Mouse (Mus musculus) gastrocnemius, adult 18-20 months (tissue): ENCODE results near the gene Cyp2t4. TPM values are rescaled to one million over a fixed set of nuclear protein-coding genes. Genes with fewer than 3 reads are reported as not detected.

Experiments
- DNase-seq: peaks from one replicate; pipeline ENCODE4 v3.0.0; 2021; ENCODE audit warnings: low spot score
- total RNA-seq, 2 experiments: library from RNA; stranded (reverse); gene quantifications; 2 replicates each; pipeline ENCODE4 v1.2.3; 2021

Cyp2t4 gene
- total RNA-seq, 2 experiments from 2014 or later = not detected

DNA sequence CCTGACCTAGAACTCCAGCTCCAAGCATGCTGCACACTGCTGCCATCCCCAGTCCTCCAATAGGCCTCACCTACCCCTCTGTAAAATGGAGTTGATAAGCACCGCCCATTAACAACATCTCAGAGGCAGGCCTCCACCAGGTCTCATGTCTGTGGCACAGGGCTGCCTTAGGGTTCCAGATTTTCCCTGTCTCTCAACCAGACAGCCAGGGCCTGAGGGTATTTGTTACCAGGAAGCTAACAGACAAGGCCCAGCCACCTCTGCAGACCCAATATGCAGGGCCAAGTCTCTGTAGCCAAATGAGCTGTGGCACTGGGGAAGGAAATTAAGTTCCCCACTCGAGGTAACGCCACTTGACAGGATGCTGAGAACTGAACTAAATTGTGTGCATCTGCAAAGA lies 7.4 kb downstream of the Cyp2t4 start:
- DNase-seq = no peak

DNA sequence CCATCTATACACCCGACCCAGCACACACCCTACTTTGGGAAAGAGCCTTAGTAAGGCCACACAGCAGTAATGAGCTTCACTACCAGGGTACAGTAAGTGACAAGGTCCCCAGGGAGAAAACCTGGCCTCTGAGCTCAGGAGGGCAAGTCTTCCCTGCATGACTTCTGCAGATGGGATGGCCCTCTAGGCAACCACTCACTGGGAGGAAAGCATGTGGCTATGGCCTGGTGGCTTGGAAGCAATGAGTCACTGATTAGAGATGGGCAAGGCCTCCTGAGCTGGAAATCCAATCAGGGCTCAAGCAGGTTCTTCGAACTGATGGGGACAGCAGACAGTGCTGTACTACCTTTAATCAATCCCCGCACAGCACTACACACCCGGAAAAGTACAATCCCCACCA lies 8.2 kb downstream of the Cyp2t4 start:
- peak; percentile 26 for DNase-seq

DNA sequence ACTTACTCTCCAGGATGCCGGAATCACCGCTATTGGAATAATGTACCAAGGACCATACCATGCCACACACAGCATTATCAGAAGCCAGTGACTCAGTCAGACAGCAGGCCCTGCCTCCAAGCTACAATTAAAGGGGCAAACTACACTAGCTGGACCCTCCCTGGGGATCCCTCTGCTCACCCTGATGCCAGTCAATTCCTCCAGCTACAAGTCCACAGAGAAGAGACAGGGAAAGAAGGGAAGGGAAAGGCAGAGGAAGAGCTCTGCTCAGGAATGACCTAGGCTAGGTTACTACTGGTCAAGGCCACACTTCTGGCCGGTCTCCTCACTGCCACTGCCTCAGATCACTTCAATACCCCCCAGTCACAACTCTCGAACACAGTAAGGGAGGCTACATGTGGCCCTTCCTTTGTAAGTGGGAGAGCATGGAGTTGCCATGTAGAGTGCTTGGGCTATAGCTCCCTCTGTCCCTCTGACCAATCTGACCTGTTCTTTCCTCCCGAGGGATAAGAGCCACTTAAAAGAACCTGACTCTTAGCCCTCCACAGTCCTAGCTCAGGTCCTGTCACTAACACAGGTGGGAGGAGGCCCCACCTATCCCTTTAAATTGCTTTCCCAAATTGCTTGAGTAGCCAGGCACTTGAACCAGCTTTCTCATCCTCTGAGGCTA lies 9.4 kb downstream of the Cyp2t4 start:
- no peak for DNase-seq

DNA sequence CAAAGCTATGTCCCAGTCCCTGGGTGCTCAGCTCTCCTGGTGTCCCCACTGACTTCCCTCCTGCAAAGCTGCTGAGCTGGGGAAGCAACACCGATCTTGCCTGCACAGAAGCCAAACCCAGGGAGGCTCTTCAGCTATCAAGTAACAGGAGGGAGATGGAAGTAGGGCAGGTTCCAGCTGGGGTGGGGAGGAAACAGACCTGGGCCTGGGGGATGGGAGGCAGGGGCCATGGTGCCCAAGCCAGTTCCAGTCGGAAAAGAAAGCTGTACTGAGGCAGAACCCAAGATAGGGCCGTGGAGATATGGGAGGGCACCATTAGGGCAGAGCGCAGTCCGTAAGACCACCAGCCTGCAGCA lies 9.9 kb downstream of the Cyp2t4 start:
- peak; percentile 68 for DNase-seq

DNA sequence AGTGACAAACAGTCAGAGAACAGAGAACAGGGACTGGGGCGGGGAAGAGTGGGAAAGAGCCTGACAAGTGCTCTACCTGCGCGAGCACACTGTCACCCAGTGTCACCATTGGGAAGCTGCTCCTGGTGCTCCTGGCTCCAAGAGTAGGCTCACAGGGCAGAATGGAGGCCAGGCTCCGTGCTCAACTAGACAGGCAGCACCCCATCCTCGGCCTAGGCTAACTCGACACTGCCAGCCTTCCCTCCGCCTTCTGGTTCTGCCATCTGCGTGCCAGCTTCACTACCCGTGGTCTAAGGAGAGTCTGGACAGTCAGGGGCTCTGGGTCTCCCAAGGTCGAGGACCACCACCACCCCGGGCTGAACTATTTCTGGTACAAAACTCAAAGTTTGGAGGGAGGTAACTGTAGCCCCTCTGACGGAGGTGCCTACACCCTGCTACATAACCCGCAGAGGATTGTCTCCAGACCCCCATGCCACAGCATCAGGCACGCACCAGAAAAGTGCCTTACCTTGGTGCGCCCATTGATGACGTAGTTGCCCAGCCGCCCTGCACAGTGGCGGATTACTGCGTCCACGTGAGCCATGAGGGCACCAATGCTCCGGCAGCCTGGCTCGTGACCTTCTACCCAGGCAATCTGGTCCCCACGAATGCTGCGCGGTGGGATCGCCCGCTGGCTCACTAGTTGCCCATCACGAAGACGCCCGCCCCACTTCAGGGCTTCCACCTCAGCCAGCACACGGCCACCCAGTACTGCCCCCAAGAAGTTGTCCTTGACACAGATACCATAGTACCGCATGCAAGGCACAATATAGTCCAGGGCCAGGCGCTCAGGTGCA lies 10.8 kb downstream of the Cyp2t4 start:
- no peak for DNase-seq

DNA sequence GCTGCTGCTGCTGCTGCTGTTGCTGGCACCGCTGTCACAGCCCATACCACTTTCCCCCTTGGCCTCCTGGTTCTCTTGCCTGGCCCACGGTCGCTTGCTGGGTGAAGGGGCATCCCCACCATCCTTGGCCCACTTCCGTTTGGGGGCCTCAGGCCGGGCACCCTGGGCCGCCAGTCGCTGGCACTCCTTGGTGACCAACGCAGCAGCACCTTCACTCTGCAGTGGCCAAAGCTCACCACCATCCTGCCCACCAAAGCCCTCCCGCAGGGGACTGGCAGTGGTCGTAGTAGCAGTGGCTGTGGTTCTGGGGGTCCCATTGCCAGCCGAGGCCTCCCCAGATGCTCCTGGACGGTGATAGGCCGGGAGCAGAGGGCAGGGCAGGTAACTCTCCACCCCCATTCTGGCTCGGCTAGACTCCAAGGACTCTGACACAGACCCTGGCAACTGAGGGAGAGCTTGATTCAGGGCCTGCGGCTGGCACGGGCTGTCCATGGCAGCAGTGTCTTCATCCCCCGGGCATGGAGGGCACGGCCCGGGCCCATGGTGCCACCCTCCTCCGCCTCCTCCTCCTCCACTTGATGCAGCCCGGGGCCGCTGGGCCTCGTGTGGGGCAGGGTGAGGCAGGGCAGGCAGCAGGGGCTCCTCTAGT lies 11.6 kb downstream of the Cyp2t4 start:
- DNase-seq = peak; percentile 71

DNA sequence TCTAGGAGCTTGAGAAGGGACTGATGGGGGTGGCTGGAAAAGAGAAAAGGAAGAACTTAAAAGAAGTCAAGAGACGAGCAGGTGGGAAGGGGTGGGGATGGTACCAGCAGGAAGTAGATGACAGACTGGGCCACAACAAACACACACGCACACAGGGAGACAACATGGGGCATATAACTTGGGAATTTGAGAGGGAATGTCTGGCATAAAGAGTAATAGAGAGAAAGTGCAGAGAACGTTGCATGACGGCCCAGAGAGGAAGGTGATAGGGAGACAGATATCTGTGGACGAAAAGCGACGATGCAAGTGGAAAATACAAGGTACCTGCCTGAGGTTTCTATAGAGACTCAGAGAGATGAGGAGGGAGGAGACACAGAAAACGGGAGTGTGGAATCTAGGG lies 12.2 kb downstream of the Cyp2t4 start:
- DNase-seq = no peak

DNA sequence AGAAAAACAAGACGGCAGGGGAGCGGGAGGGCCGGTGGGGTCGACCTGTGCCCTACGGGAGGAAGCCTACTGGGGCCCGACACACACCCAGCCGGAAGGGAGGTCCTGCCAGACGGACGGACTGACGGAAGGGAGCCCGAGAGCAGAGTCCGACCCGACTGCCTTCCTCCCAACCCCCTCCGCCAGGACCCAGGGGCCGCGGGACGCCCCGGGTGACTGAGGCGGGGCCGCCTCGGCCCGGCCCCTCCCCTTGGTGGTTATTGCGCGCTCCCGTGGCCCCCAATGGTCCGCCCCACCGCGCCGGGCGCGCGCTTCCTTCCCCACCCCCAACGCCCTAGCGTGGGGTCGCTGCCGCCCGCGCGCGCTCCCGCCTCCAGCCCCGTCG lies 12.7 kb downstream of the Cyp2t4 start:
- peak; percentile 89 for DNase-seq

DNA sequence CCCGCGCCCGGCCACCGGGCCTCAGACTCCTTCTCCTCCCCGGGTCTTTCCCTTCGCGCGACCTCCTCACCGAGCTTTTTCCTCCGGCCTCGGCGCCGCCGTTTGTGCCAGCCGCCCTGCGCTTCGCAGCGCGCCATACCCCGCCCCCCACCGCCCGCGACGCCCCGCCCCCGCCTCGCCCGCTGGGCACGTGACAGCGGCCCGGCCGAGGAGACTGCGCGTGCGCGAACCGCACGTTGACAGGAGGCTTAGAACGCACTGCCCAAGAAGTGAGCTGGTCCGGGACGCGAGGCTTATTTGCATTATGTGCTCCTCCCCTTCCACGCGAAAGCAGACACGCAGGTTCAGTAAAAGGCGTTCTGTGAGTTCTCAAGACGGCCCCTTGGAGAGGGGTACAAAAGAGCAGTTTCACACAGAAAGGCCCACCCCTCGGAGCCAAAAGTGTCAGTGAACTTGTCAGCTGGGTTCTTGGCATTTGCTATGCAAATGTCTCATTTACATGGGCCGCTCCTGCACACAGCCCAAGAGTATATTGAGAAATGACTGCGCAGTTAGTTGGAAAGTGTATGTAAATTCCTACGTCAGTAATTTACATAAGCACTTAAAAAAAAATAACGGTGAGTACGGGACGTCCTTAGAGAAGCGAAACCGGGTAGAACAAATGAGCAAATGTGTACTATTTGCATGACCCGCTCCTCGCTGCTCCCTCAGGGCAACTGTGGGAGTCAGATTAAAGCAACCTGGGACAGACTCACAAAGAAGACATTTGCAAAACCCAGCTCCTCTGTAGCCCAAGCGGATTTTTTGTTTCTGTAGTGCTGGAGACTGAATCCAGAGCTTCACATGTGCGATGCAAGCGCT lies 13.3 kb downstream of the Cyp2t4 start, which contains the start of gene Egln2:
TSS of gene Egln2 (minus strand) at position 189 of the 861 bp plus-strand sequence.
- peak; percentile 94 for DNase-seq

DNA sequence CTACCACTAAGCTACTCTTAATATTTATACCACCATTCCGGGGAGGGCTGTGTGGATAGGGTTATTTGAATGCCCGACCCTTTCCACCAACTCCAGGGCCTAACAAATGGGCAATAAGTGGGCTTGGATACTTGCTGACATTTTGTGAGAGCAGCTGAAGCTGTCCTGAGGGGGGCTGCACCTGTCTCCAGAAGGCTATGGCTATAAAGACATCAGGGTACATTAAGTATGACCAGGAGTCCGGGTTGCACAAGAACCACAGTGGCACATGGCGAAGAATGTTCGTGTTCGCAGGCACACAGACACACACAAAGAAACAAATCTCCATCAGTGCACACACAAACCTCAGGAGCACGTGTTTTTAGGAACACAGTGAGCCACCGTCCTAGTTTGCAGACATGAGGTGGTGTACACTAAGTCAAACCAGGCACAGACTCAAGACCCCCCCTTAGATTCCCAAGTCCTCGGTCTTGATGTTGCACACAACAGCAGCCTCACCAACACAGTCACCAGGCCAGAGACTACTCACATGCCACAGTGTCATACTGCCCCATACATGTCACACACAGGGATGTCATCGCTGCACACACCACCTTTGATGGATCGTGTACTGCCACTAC lies 14.1 kb downstream of the Cyp2t4 start:
- DNase-seq = no peak

DNA sequence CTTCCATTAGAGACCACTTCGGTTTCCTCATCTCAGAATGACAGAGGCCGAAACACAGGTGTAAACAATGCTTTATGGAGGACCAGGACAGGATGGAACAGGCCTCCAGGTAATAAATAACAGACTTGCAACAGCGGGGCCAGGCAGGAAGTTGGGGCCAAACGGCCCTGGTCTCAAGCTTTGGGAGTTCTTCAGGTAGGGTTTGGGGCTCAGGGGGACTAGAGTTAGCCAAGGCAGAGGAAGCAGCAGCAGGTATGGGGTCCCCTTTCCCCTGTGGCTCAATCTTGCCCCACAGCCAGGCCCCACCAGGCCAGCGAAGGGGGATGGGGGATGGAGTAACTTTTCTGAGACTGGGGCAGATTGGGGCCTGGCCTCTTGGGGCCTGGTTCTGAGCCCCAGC lies 14.9 kb downstream of the Cyp2t4 start:
- DNase-seq = no peak

DNA sequence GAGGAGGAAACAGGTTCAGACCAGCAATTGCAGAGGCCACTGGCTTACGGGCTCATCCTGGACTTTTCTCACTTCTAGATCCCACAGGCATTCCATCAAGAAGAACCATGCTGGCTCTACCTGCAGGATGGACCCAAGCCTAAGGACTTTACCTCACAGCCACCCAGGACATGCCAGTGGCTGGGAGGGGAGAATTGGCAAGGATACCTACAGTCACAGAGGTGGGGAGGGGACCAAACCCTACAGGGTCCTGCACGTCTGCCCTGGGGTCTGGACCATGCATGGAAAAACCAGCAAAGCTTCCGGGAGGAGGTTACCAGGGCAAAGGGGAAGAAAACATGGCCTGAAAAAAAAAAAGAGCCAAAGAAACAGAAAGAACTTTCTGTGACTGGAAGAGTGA lies 17.5 kb downstream of the Cyp2t4 start:
- no peak for DNase-seq

DNA sequence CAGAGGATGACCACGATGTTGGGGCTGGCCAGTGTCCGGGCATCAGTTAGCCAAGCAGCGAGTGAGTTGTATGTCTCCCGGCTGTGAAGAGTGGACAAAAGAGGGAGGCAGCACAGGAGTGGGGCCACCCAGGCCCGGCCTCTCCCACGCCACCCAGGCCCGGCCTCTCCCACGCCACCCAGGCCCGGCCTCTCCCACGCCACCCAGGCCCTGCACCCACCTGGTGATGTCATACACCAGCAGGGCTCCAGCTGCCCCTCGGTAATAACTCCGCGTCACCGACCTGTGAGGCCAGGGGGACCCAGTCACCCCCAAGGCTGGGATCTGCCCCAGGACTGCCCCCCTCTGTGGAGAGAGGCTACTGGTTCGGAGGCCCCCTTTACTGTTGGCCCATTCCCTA lies 21.0 kb downstream of the Cyp2t4 start:
- no peak for DNase-seq

DNA sequence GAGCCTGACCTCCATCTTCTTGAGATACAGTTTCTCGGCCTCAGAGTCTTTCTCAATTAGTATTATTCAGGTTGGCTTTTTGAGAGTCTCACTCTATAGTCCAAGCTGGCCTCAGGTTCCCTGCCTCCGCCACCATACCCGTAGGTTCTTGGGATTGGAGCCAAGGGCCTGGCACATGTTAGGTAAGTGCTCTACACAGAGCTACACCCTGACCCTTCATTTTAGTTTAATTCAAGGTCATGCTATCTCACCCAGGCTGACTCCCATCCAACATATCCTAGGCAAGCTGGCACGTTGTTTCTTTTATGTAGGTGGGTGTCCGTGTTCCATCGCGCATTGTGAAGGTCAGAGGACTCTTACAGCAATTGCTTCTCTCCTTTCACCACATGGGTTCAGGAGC lies 21.4 kb downstream of the Cyp2t4 start:
- DNase-seq = no peak

DNA sequence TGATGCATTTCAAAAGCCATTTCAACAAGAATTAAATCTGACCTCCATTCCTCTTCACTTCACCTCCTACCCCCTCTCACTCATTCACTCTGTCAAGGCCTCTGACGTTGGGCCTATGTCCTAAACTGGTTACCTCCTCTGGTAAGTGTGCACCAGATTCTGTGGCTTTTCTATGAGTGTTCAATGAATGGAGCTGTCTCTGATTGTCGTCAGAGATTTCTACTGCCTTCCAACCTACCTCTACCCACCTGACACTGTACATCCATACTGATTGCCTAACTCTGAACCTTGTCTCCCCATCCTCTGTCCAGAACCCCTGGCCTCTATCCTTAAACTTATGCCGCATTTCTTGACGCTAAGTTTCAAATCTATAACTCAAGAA lies 24.4 kb downstream of the Cyp2t4 start:
- no peak for DNase-seq

DNA sequence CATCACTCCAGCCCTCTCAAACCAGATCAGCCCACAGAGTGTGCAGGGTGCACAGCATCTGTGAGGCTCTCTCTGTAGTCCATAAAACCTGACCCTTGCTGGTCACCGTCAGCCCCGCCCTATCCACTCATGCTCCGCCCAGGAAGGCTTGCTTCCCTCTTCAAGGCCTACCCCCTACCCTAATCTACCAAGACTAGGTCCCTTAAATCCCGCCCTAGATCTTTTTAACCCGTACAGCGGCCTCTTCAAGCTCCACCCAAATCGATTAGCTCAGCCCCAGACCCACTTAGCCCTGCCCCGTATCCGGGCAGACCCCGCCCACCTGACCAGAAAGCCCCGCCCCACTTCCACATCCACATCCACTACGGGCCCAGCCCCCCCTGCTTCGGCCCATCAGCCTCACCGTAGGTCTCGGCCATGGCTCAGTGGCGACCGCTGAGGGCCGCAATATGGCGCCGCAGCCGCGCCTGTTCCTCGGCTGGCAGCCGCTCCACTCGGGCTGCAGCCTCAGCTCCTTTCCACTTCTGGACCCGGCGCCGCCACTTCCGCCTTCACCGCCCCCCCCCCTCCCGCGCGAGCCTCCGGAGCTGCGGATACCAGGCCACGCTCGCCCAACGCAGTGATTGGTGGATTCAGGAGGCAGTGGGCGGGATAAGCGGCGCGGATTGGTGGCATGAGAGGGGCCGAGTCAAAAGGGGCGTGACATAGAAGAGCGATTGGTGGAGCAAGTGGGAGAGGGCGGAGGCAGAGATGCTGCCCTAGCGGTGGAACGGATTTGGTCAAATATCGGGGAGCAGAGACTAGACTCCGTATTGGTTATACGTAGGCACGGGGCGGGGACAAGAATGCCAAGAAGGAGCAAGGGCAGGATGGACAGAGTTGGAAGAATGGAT lies 25.1 kb downstream of the Cyp2t4 start, which contains the start of gene Rab4b:
TSS of gene Rab4b (minus strand) at position 573 of the 893 bp plus-strand sequence.
- peak; percentile 100 for DNase-seq

DNA sequence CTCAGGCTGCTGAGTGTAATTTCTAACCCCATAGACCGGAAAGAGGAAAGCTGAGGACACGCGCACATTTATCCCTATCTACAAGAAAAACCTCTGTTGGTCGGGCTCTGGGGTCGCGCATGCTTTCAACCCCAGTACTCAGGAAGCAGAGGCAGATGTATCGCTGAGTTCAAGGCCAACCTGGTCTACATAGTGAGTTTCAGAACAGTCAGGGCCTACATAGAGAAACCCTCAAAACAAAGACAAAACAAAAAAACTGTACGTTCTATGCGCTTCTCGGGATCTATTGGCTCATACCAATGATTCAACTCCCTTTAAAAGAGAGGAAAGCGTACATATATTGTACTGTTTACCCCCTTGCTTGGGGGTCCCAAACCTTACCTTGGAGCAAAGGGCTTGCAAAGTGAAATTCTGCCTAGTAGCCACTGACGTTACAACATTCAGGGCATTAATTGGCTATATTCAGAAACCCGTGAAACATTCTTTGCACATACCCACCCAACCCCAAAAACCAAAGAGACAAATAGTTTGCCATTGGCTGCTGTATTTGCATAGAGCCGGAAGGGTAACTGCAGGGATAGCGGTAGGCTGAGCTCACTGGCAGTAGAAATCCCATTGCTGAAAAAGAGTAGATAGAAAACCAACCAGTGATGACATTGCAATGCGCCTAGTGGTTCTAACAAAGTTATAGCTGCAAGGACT lies 25.9 kb downstream of the Cyp2t4 start:
- no peak for DNase-seq

DNA sequence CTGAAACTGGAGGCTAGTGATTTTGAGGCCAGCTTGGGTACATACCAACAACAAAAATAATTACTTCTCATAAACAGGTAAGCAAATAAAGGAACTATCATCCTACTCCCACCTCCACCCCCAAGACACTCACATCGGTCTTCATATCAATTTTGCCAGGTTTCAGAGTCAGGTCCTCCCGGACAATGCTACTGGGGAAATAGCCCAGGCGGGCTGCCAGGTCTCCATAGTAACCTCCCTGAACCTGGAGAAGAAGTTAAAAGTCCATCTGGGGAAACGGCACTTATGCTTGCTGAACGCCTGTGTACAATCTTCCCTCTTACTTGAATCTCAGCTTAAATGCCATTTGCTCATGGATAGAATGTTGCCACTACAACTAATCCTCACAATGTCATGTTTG lies 26.5 kb downstream of the Cyp2t4 start:
- peak; percentile 42 for DNase-seq
